Comparison of ENCODE assay signal across 10 mouse cellular contexts in genomic region chr13:42526966-42527365, GRCm38 (mm10).
DNase-seq lines count a peak whose midpoint lies in the region; ATAC-seq and TF ChIP-seq lines count a peak whose summit lies in the region.
"Had no signal": no experiment of that assay in that cellular context is flagged by ENCODE, and none has a peak within 500 bp of the region (broad histone marks: within the 10 kb centered on the region; RNA-seq: fewer than 3 reads in every experiment).

No protein-coding gene starts in this region.

- no peak for ATAC-seq in kidney, embryonic 16.5 days (ENCODE audit: low FRiP score, low TSS enrichment)
- ATAC-seq in heart, postnatal 0 days (ENCODE audit: insufficient read depth, low read depth): peak; percentile 76
- ATAC-seq in midbrain, postnatal 0 days (ENCODE audit: low FRiP score): no peak

- TF ChIP-seq POLR2A in brain, embryonic 14.5 days (IDR thresholded peaks at IDR 0.05; ENCODE audit: borderline replicate concordance, extremely low read depth, insufficient read depth, insufficient read length, poor library complexity, severe bottlenecking): no peak

- peak; percentile 44 for DNase-seq in kidney, adult 18-20 months
- DNase-seq in brain, embryonic 14.5 days (ENCODE audit: low read depth): peak; percentile 15
- DNase-seq in heart, postnatal 0 days (ENCODE audit: low spot score): peak; percentile 71
- DNase-seq in lung, adult 18-20 months: peak; percentile 69 to 82
- DNase-seq in thymus, postnatal 25 days: no peak
- DNase-seq in midbrain, postnatal 0 days (ENCODE audit: low spot score): no peak
- DNase-seq in cerebellum, adult 9-11 months: no peak

- no peak for TF ChIP-seq CTCF in brain, embryonic 14.5 days (IDR thresholded peaks at IDR 0.05; ENCODE audit: borderline replicate concordance, extremely low read depth, insufficient read depth, insufficient read length)
- no peak for TF ChIP-seq CTCF in heart, postnatal 0 days (IDR thresholded peaks at IDR 0.05; ENCODE audit: low read depth)
- TF ChIP-seq CTCF in midbrain, postnatal 0 days (IDR thresholded peaks at IDR 0.05): no peak

- no peak overlapping the region for H3K4me3 ChIP-seq in kidney, embryonic 16.5 days (ENCODE audit: low read length)
- H3K4me3 ChIP-seq in heart, postnatal 0 days (ENCODE audit: low read depth, low read length): no peak overlapping the region
- H3K4me3 ChIP-seq in midbrain, postnatal 0 days (ENCODE audit: low read depth, low read length): no peak overlapping the region
- H3K4me3 ChIP-seq: embryonic facial prominence, embryonic 13.5 days; liver, embryonic 15.5 days had no signal

- H3K4me1 ChIP-seq in kidney, embryonic 16.5 days (ENCODE audit: insufficient read depth, low read length): peaks cover 19% of the 10 kb centered on the region
- H3K4me1 ChIP-seq in heart, postnatal 0 days (ENCODE audit: control insufficient read depth, insufficient read depth): peaks cover 17% of the 10 kb centered on the region
- no peaks in the 10 kb centered on the region for H3K4me1 ChIP-seq in midbrain, postnatal 0 days (ENCODE audit: insufficient read depth, low read length)
- H3K4me1 ChIP-seq: liver, embryonic 15.5 days had no signal

- 15% methylated on average over 8 of the region's 8 CpGs for WGBS in kidney, embryonic 16.5 days
- WGBS in heart, postnatal 0 days: 33% methylated on average over 8 of the region's 8 CpGs
- 48% methylated on average over 8 of the region's 8 CpGs for WGBS in midbrain, postnatal 0 days

- H3K9ac ChIP-seq in kidney, embryonic 16.5 days (replicated peaks; ENCODE audit: low read length): no peak overlapping the region
- H3K9ac ChIP-seq in heart, postnatal 0 days (replicated peaks; ENCODE audit: low read depth, low read length): no peak overlapping the region
- no peak overlapping the region for H3K9ac ChIP-seq in midbrain, postnatal 0 days (replicated peaks; ENCODE audit: low read length, poor library complexity, severe bottlenecking)
- H3K9ac ChIP-seq: embryonic facial prominence, embryonic 13.5 days; liver, embryonic 15.5 days had no signal

- no peaks in the 10 kb centered on the region for H3K27me3 ChIP-seq in kidney, embryonic 16.5 days (ENCODE audit: insufficient read depth, low read length)
- H3K27me3 ChIP-seq in heart, postnatal 0 days (ENCODE audit: control insufficient read depth, insufficient read depth, low read length): no peaks in the 10 kb centered on the region
- no peaks in the 10 kb centered on the region for H3K27me3 ChIP-seq in midbrain, postnatal 0 days (ENCODE audit: insufficient read depth, low read length)
- H3K27me3 ChIP-seq: embryonic facial prominence, embryonic 13.5 days; liver, embryonic 15.5 days had no signal

- no peaks in the 10 kb centered on the region for H3K9me3 ChIP-seq in kidney, embryonic 16.5 days (ENCODE audit: low read length)
- H3K9me3 ChIP-seq in heart, postnatal 0 days (replicated peaks; ENCODE audit: control insufficient read depth, low read length): 0 out of 2 replicates have a peak, but pooled peaks cover 3% of the 10 kb centered on the region
- H3K9me3 ChIP-seq in midbrain, postnatal 0 days (ENCODE audit: low read length): no peaks in the 10 kb centered on the region
- H3K9me3 ChIP-seq: embryonic facial prominence, embryonic 13.5 days; liver, embryonic 15.5 days had no signal

- no peak overlapping the region for H3K4me2 ChIP-seq in kidney, embryonic 16.5 days (replicated peaks; ENCODE audit: low read depth, low read length)
- H3K4me2 ChIP-seq in heart, postnatal 0 days (ENCODE audit: low read depth, low read length): 0 out of 2 replicates have a peak overlapping the region, but pooled peaks have one; percentile 3
- H3K4me2 ChIP-seq in midbrain, postnatal 0 days (ENCODE audit: low read depth, low read length, poor library complexity, severe bottlenecking): no peak overlapping the region
- H3K4me2 ChIP-seq: embryonic facial prominence, embryonic 13.5 days; liver, embryonic 15.5 days had no signal

- no peaks in the 10 kb centered on the region for H3K36me3 ChIP-seq in kidney, embryonic 16.5 days (ENCODE audit: insufficient read depth, low read length)
- H3K36me3 ChIP-seq in heart, postnatal 0 days (replicated peaks; ENCODE audit: control insufficient read depth, insufficient read depth, low read length): no peaks in the 10 kb centered on the region
- no peaks in the 10 kb centered on the region for H3K36me3 ChIP-seq in midbrain, postnatal 0 days (ENCODE audit: insufficient read depth, low read length)
- H3K36me3 ChIP-seq: embryonic facial prominence, embryonic 13.5 days; liver, embryonic 15.5 days had no signal

- no peak overlapping the region for H3K27ac ChIP-seq in kidney, embryonic 16.5 days (ENCODE audit: low read length)
- H3K27ac ChIP-seq in heart, postnatal 0 days (ENCODE audit: low read depth): peak overlapping the region; percentile 71; the same call in 1 of the 2 replicates
- no peak overlapping the region for H3K27ac ChIP-seq in midbrain, postnatal 0 days (ENCODE audit: low read depth, low read length)
- H3K27ac ChIP-seq: embryonic facial prominence, embryonic 13.5 days; liver, embryonic 15.5 days had no signal

- TF ChIP-seq EP300 in heart, postnatal 0 days (IDR thresholded peaks at IDR 0.05; ENCODE audit: low read depth): no peak

Comparison
In these comparisons a context has a peak if more than half of its experiments do, and no peak if none do; other contexts are left out.
1. DNase-seq: peak in kidney, adult 18-20 months (single experiment), brain, embryonic 14.5 days (single experiment), heart, postnatal 0 days (single experiment) and lung, adult 18-20 months (2 of 2); none in thymus, postnatal 25 days (single experiment), midbrain, postnatal 0 days (single experiment) and cerebellum, adult 9-11 months (single experiment).